ENCODE assay signal across 8 mouse cellular contexts in genomic region chr4:62755237-62755900, GRCm38 (mm10).
DNase-seq lines count a peak whose midpoint lies in the region; ATAC-seq lines count a peak whose summit lies in the region.

No protein-coding gene starts in this region.

- H3K9ac ChIP-seq in hindbrain, embryonic 16.5 days (ENCODE audit: low read depth, low read length), result no peak overlapping the region
- H3K9ac ChIP-seq in liver, embryonic 12.5 days, result no peak overlapping the region

- peaks cover 13% of the 10 kb centered on the region for H3K4me1 ChIP-seq in hindbrain, embryonic 16.5 days (ENCODE audit: control insufficient read depth, insufficient read depth, low read depth, low read length)
- H3K4me1 ChIP-seq in liver, embryonic 12.5 days, result 0 out of 2 replicates have a peak, but pooled peaks cover 6% of the 10 kb centered on the region

- H3K36me3 ChIP-seq in hindbrain, embryonic 16.5 days (ENCODE audit: control insufficient read depth, insufficient read depth, low read length), result no peaks in the 10 kb centered on the region
- H3K36me3 ChIP-seq in liver, embryonic 12.5 days, result no peaks in the 10 kb centered on the region

- intact Hi-C loops in gastrocnemius, postnatal 36 days (cut with DNase I), result no loop called here

- 51% methylated on average over 5 of the region's 5 CpGs for WGBS in hindbrain, embryonic 16.5 days
- WGBS in liver, embryonic 12.5 days (ENCODE audit: insufficient replicate concordance), result 46% methylated on average over 5 of the region's 5 CpGs

- no peaks in the 10 kb centered on the region for H3K27me3 ChIP-seq in hindbrain, embryonic 16.5 days (replicated peaks; ENCODE audit: control insufficient read depth, insufficient read depth, low read length)
- no peaks in the 10 kb centered on the region for H3K27me3 ChIP-seq in liver, embryonic 12.5 days (replicated peaks)

- no peak overlapping the region for H3K4me2 ChIP-seq in hindbrain, embryonic 16.5 days (ENCODE audit: low read length)
- no peak overlapping the region for H3K4me2 ChIP-seq in liver, embryonic 12.5 days

- DNase-seq in NIH3T3 (ENCODE audit: low read depth), result peak; percentile 98
- DNase-seq in embryo, embryonic 10 days (ENCODE audit: low spot score), result peak; percentile 85
- DNase-seq in gastrocnemius, postnatal 36 days, result peak; percentile 68 to 70
- peak; percentile 68 for DNase-seq in ovary, postnatal 10 days (ENCODE audit: low spot score)
- no peak for DNase-seq in left cerebral cortex, adult 18-20 months (ENCODE audit: low spot score in 2 of 2)
- DNase-seq in cerebellum, adult 8-10 months, result no peak

- no peaks in the 10 kb centered on the region for H3K9me3 ChIP-seq in hindbrain, embryonic 16.5 days (ENCODE audit: control insufficient read depth, low read length)
- H3K9me3 ChIP-seq in liver, embryonic 12.5 days (replicated peaks), result no peaks in the 10 kb centered on the region

- H3K4me3 ChIP-seq in hindbrain, embryonic 16.5 days (ENCODE audit: low read length), result no peak overlapping the region
- no peak overlapping the region for H3K4me3 ChIP-seq in liver, embryonic 12.5 days

- peak; percentile 88 for ATAC-seq in hindbrain, embryonic 16.5 days
- ATAC-seq in liver, embryonic 12.5 days, result peak; percentile 42; the same call in 1 of the 2 replicates

- no peak overlapping the region for H3K27ac ChIP-seq in hindbrain, embryonic 16.5 days (ENCODE audit: low read depth, low read length)
- no peak overlapping the region for H3K27ac ChIP-seq in liver, embryonic 12.5 days

Comparison
In these comparisons a context has a peak if more than half of its experiments do, and no peak if none do; other contexts are left out.
1. DNase-seq: peak in NIH3T3 (single experiment), embryo, embryonic 10 days (single experiment), gastrocnemius, postnatal 36 days (2 of 2) and ovary, postnatal 10 days (single experiment); none in left cerebral cortex, adult 18-20 months (0 of 2) and cerebellum, adult 8-10 months (single experiment).